Mouse (Mus musculus): Measurements from ENCODE around the gene Pkd1. TPM values are rescaled to one million over a fixed set of nuclear protein-coding genes. Genes with fewer than 3 reads are reported as not detected.

The Pkd1 gene
- total and polyA plus RNA-seq, 3 experiments, result 5.0 to 28.0 (median 5.8) TPM

GRCm38 (mm10) chr17:24644875-24645721, 95.5 kb downstream of the Pkd1 start:
- TF ChIP-seq GATA1 (IDR thresholded peaks at IDR 0.05; ENCODE audit: borderline replicate concordance, low read length) (no peak), TAL1 (conservative IDR thresholded peaks at IDR 0.05; ENCODE audit: low read depth, low read length) (no peak), GATA2 (IDR thresholded peaks at IDR 0.05; ENCODE audit: borderline replicate concordance, low read depth, low read length) (no peak), CTCF (IDR thresholded peaks at IDR 0.05; ENCODE audit: low read depth, low read length) (no peak), POLR2AphosphoS5 (IDR thresholded peaks at IDR 0.05; ENCODE audit: insufficient replicate concordance, low read depth, low read length) (no peak)
- Histone ChIP-seq H3K4me1 (ENCODE audit: insufficient read depth, low read depth, low read length) (peaks cover 10% of the 10 kb centered on the region; the same call in 1 of the 2 replicates), H3K27me3 (ENCODE audit: insufficient read depth, low read length) (peaks cover 81% of the 10 kb centered on the region), H3K36me3 (replicated peaks) (no peaks in the 10 kb centered on the region), H3K9me3 (replicated peaks) (no peaks in the 10 kb centered on the region), H3K4me3 (ENCODE audit: low read depth, low read length) (no peak overlapping the region)
- DNase-seq (ENCODE audit: low spot score) (no peak), ATAC-seq (ENCODE audit: extremely low read depth, insufficient number of reproducible peaks, low FRiP score, poor library complexity, severe bottlenecking) (no peak)

GRCm38 (mm10) chr17:24645916-24646315, 96.3 kb downstream of the Pkd1 start:
- H3K9me3 ChIP-seq (replicated peaks), result no peaks in the 10 kb centered on the region
- H3K4me1 ChIP-seq (ENCODE audit: insufficient read depth, low read depth, low read length), result peaks cover 13% of the 10 kb centered on the region
- no peak for TF ChIP-seq TAL1 (conservative IDR thresholded peaks at IDR 0.05; ENCODE audit: low read depth, low read length)
- TF ChIP-seq GATA2 (IDR thresholded peaks at IDR 0.05; ENCODE audit: borderline replicate concordance, low read depth, low read length), result no peak
- TF ChIP-seq POLR2AphosphoS5 (IDR thresholded peaks at IDR 0.05; ENCODE audit: insufficient replicate concordance, low read depth, low read length), result no peak
- TF ChIP-seq GATA1 (IDR thresholded peaks at IDR 0.05; ENCODE audit: borderline replicate concordance, low read length), result no peak
- TF ChIP-seq CTCF (IDR thresholded peaks at IDR 0.05; ENCODE audit: low read depth, low read length), result no peak
- H3K4me3 ChIP-seq (ENCODE audit: low read depth, low read length), result no peak overlapping the region
- peaks cover 90% of the 10 kb centered on the region for H3K27me3 ChIP-seq (ENCODE audit: insufficient read depth, low read length)
- no peak for DNase-seq (ENCODE audit: low spot score)
- no peaks in the 10 kb centered on the region for H3K36me3 ChIP-seq (replicated peaks)
- ATAC-seq (ENCODE audit: extremely low read depth, insufficient number of reproducible peaks, low FRiP score, poor library complexity, severe bottlenecking), result no peak

Other genes with a start within 250 kb of the Pkd1 start
Only the 20 nearest of the 27 such genes appear.
- gene Rnps1, start 135.3 kb upstream of the Pkd1 start, total RNA-seq (2014; fragmentation: Nextera tagmentation), result 121 and 123 TPM in 2 replicates
- 152 and 177 TPM in 2 replicates for gene Rnps1, start 135.3 kb upstream of the Pkd1 start, total RNA-seq (2017)
- 428 and 563 TPM in 2 replicates for gene Rnps1, start 135.3 kb upstream of the Pkd1 start, polyA plus RNA-seq (2012)
- gene Eci1, start 123.2 kb upstream of the Pkd1 start, total RNA-seq (2014; fragmentation: Nextera tagmentation), result 53.1 and 65.7 TPM in 2 replicates
- gene Eci1, start 123.2 kb upstream of the Pkd1 start, total RNA-seq (2017), result 39.4 and 45.4 TPM in 2 replicates
- gene Eci1, start 123.2 kb upstream of the Pkd1 start, polyA plus RNA-seq (2012), result 40.9 and 52.2 TPM in 2 replicates
- gene Dnase1l2, start 106.7 kb upstream of the Pkd1 start, total RNA-seq (2014; fragmentation: Nextera tagmentation), result 0.73 and 1.3 TPM in 2 replicates
- gene Dnase1l2, start 106.7 kb upstream of the Pkd1 start, total RNA-seq (2017), result 1.7 and 2.3 TPM in 2 replicates
- 0.05 and 0.18 TPM in 2 replicates for gene Dnase1l2, start 106.7 kb upstream of the Pkd1 start, polyA plus RNA-seq (2012)
- 21.7 and 37.2 TPM in 2 replicates for gene E4f1, start 79.5 kb upstream of the Pkd1 start, total RNA-seq (2014; fragmentation: Nextera tagmentation)
- gene E4f1, start 79.5 kb upstream of the Pkd1 start, total RNA-seq (2017), result 17.4 and 18.4 TPM in 2 replicates
- gene E4f1, start 79.5 kb upstream of the Pkd1 start, polyA plus RNA-seq (2012), result 17.1 and 19.7 TPM in 2 replicates
- gene Pgp, start 79.4 kb upstream of the Pkd1 start, total RNA-seq (2014; fragmentation: Nextera tagmentation), result 17.8 and 19.6 TPM in 2 replicates
- 13.3 and 13.9 TPM in 2 replicates for gene Pgp, start 79.4 kb upstream of the Pkd1 start, total RNA-seq (2017)
- gene Pgp, start 79.4 kb upstream of the Pkd1 start, polyA plus RNA-seq (2012), result 58.3 and 69.2 TPM in 2 replicates
- not detected in 2 replicates for gene Bricd5, start 76.0 kb upstream of the Pkd1 start, total RNA-seq (2014; fragmentation: Nextera tagmentation)
- gene Bricd5, start 76.0 kb upstream of the Pkd1 start, total RNA-seq (2017), result 0.33 and 0.58 TPM in 2 replicates
- 0.23 and 0.27 TPM in 2 replicates for gene Bricd5, start 76.0 kb upstream of the Pkd1 start, polyA plus RNA-seq (2012)
- gene Mlst8, start 70.8 kb upstream of the Pkd1 start, total RNA-seq (2014; fragmentation: Nextera tagmentation), result 5.2 and 7.0 TPM in 2 replicates
- gene Mlst8, start 70.8 kb upstream of the Pkd1 start, total RNA-seq (2017), result 17.2 and 19.7 TPM in 2 replicates
- gene Mlst8, start 70.8 kb upstream of the Pkd1 start, polyA plus RNA-seq (2012), result 6.4 and 7.1 TPM in 2 replicates
- not detected in 2 replicates for gene Caskin1, start 61.2 kb upstream of the Pkd1 start, total RNA-seq (2014; fragmentation: Nextera tagmentation)
- gene Caskin1, start 61.2 kb upstream of the Pkd1 start, total RNA-seq (2017), result 0.11 and 0.29 TPM in 2 replicates
- gene Caskin1, start 61.2 kb upstream of the Pkd1 start, polyA plus RNA-seq (2012), result not detected in 2 replicates
- gene Traf7, start 21.9 kb upstream of the Pkd1 start, total RNA-seq (2014; fragmentation: Nextera tagmentation), result 62.8 and 70.6 TPM in 2 replicates
- 81.7 and 103 TPM in 2 replicates for gene Traf7, start 21.9 kb upstream of the Pkd1 start, total RNA-seq (2017)
- 153 and 198 TPM in 2 replicates for gene Traf7, start 21.9 kb upstream of the Pkd1 start, polyA plus RNA-seq (2012)
- 0.83 TPM in 1 of 2 replicates, not detected in the other for gene Rab26, start 15.6 kb upstream of the Pkd1 start, total RNA-seq (2014; fragmentation: Nextera tagmentation)
- gene Rab26, start 15.6 kb upstream of the Pkd1 start, total RNA-seq (2017), result 0.35 and 0.49 TPM in 2 replicates
- 0.24 and 0.26 TPM in 2 replicates for gene Rab26, start 15.6 kb upstream of the Pkd1 start, polyA plus RNA-seq (2012)
- gene Tsc2, start 82.8 kb downstream of the Pkd1 start, total RNA-seq (2014; fragmentation: Nextera tagmentation), result 114 and 146 TPM in 2 replicates
- gene Tsc2, start 82.8 kb downstream of the Pkd1 start, total RNA-seq (2017), result 38.0 and 39.7 TPM in 2 replicates
- gene Tsc2, start 82.8 kb downstream of the Pkd1 start, polyA plus RNA-seq (2012), result 66.5 and 77.5 TPM in 2 replicates
- 3.8 and 9.1 TPM in 2 replicates for gene Nthl1, start 82.8 kb downstream of the Pkd1 start, total RNA-seq (2014; fragmentation: Nextera tagmentation)
- 9.8 and 16.9 TPM in 2 replicates for gene Nthl1, start 82.8 kb downstream of the Pkd1 start, total RNA-seq (2017)
- 17.8 and 21.5 TPM in 2 replicates for gene Nthl1, start 82.8 kb downstream of the Pkd1 start, polyA plus RNA-seq (2012)
- not detected in 2 replicates for gene Slc9a3r2, start 100.5 kb downstream of the Pkd1 start, total RNA-seq (2014; fragmentation: Nextera tagmentation)
- 0.16 TPM in 1 of 2 replicates, not detected in the other for gene Slc9a3r2, start 100.5 kb downstream of the Pkd1 start, total RNA-seq (2017)
- 0.03 and 0.07 TPM in 2 replicates for gene Slc9a3r2, start 100.5 kb downstream of the Pkd1 start, polyA plus RNA-seq (2012)
- gene Npw, start 108.6 kb downstream of the Pkd1 start, total RNA-seq (2014; fragmentation: Nextera tagmentation), result not detected in 2 replicates
- gene Npw, start 108.6 kb downstream of the Pkd1 start, total RNA-seq (2017), result not detected in 2 replicates
- gene Npw, start 108.6 kb downstream of the Pkd1 start, polyA plus RNA-seq (2012), result not detected in 2 replicates
- gene Zfp598, start 119.9 kb downstream of the Pkd1 start, total RNA-seq (2014; fragmentation: Nextera tagmentation), result 55.9 and 59.1 TPM in 2 replicates
- 11.2 and 12.0 TPM in 2 replicates for gene Zfp598, start 119.9 kb downstream of the Pkd1 start, total RNA-seq (2017)
- gene Zfp598, start 119.9 kb downstream of the Pkd1 start, polyA plus RNA-seq (2012), result 86.4 and 99.2 TPM in 2 replicates
- gene Syngr3, start 140.1 kb downstream of the Pkd1 start, total RNA-seq (2014; fragmentation: Nextera tagmentation), result not detected in 2 replicates
- 0.17 TPM in 1 of 2 replicates, not detected in the other for gene Syngr3, start 140.1 kb downstream of the Pkd1 start, total RNA-seq (2017)
- gene Syngr3, start 140.1 kb downstream of the Pkd1 start, polyA plus RNA-seq (2012), result 0.08 and 0.12 TPM in 2 replicates
- 10.5 and 15.7 TPM in 2 replicates for gene Gfer, start 146.3 kb downstream of the Pkd1 start, total RNA-seq (2014; fragmentation: Nextera tagmentation)
- 34.1 and 46.4 TPM in 2 replicates for gene Gfer, start 146.3 kb downstream of the Pkd1 start, total RNA-seq (2017)
- gene Gfer, start 146.3 kb downstream of the Pkd1 start, polyA plus RNA-seq (2012), result 149 and 184 TPM in 2 replicates
- gene Noxo1, start 146.4 kb downstream of the Pkd1 start, total RNA-seq (2014; fragmentation: Nextera tagmentation), result 1.4 TPM in 1 of 2 replicates, not detected in the other
- gene Noxo1, start 146.4 kb downstream of the Pkd1 start, total RNA-seq (2017), result 1.0 and 1.1 TPM in 2 replicates
- gene Noxo1, start 146.4 kb downstream of the Pkd1 start, polyA plus RNA-seq (2012), result 0.72 and 0.87 TPM in 2 replicates
- 9.2 and 17.8 TPM in 2 replicates for gene Tbl3, start 157.8 kb downstream of the Pkd1 start, total RNA-seq (2014; fragmentation: Nextera tagmentation)
- gene Tbl3, start 157.8 kb downstream of the Pkd1 start, total RNA-seq (2017), result 27.7 and 34.0 TPM in 2 replicates
- gene Tbl3, start 157.8 kb downstream of the Pkd1 start, polyA plus RNA-seq (2012), result 15.6 and 25.2 TPM in 2 replicates
- gene Rnf151, start 168.2 kb downstream of the Pkd1 start, total RNA-seq (2014; fragmentation: Nextera tagmentation), result not detected in 2 replicates
- 0.23 TPM in 1 of 2 replicates, not detected in the other for gene Rnf151, start 168.2 kb downstream of the Pkd1 start, total RNA-seq (2017)
- 0.13 and 0.17 TPM in 2 replicates for gene Rnf151, start 168.2 kb downstream of the Pkd1 start, polyA plus RNA-seq (2012)

Data from G1E (cell line).